Comparison of ENCODE assay signal across 19 mouse cellular contexts in the genomic region with DNA sequence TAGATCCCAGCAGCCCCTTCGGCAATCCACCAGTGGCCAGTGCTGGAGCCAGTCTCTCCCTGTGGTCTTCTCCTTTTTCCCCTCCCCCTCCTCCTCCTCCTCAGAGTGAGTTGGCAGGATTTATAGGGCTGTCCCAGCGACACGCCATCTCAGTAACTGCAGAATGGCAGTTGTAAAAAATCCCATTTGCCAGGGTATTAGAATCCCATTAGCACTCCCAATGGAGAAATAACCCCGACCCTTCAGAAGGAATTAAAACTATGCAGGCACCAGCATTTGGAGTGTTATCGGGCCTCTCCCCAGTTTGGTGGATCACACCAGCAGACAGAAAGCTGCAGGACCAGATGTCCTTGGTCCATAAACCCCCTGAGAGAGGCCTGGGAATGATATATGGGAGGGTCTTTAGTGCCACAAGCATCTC.
A peak's percentile ranks its signal among the peaks of the same experiment; 100 is the strongest.
DNase-seq lines count a peak whose midpoint lies in the region; ATAC-seq and TF ChIP-seq lines count a peak whose summit lies in the region.
"Had no signal": no experiment of that assay in that cellular context is flagged by ENCODE, and none has a peak within 500 bp of the region (broad histone marks: within the 10 kb centered on the region; RNA-seq: fewer than 3 reads in every experiment).

No protein-coding gene starts in this region.

- no peak for TF ChIP-seq POLR2A in brain, embryonic 14.5 days (IDR thresholded peaks at IDR 0.05; ENCODE audit: borderline replicate concordance, extremely low read depth, insufficient read depth, insufficient read length, poor library complexity, severe bottlenecking)

- H3K4me3 ChIP-seq in neural tube, embryonic 12.5 days: no peak overlapping the region
- H3K4me3 ChIP-seq: layer of hippocampus, adult 2 months; left cerebral cortex, adult 2 months; limb, embryonic 15.5 days had no signal

- H3K4me2 ChIP-seq in neural tube, embryonic 12.5 days (replicated peaks): no peak overlapping the region
- H3K4me2 ChIP-seq: heart, embryonic 11.5 days; limb, embryonic 15.5 days had no signal

- no peaks in the 10 kb centered on the region for H3K27me3 ChIP-seq in neural tube, embryonic 12.5 days (replicated peaks)
- H3K27me3 ChIP-seq: limb, embryonic 15.5 days had no signal

- 4% methylated on average over 5 of the region's 5 CpGs for WGBS in neural tube, embryonic 12.5 days

- TF ChIP-seq CTCF in brain, embryonic 14.5 days (IDR thresholded peaks at IDR 0.05; ENCODE audit: borderline replicate concordance, extremely low read depth, insufficient read depth, insufficient read length): no peak

- DNase-seq in heart, adult 11 months: peak; percentile 71
- no peak for DNase-seq in heart, postnatal 14 days
- peak; percentile 46 for DNase-seq in brain, embryonic 14.5 days (ENCODE audit: low read depth)
- DNase-seq in hindlimb bud, embryonic 11.5 days (ENCODE audit: extremely low spot score, low read depth, low spot score): peak; percentile 44
- DNase-seq in layer of hippocampus, adult 9-10 months (ENCODE audit: low spot score): no peak
- no peak for DNase-seq in left cerebral cortex, postnatal 14 days (ENCODE audit: low spot score in 2 of 2)
- DNase-seq: adrenal gland, postnatal 10 days; cerebellum, adult 11-12 months; cerebellum, postnatal 36 days; gastrocnemius, postnatal 36 days; kidney, adult 2 months; lung, postnatal 10 days; spleen, adult 18-20 months had no signal

- ATAC-seq in neural tube, embryonic 12.5 days (ENCODE audit: low FRiP score, low read depth): peak; percentile 86
- ATAC-seq: forebrain, embryonic 14.5 days had no signal

- peaks cover 20% of the 10 kb centered on the region for H3K4me1 ChIP-seq in neural tube, embryonic 12.5 days
- H3K4me1 ChIP-seq: limb, embryonic 15.5 days had no signal

- H3K9me3 ChIP-seq in neural tube, embryonic 12.5 days: no peaks in the 10 kb centered on the region
- H3K9me3 ChIP-seq: limb, embryonic 15.5 days had no signal

- H3K27ac ChIP-seq in neural tube, embryonic 12.5 days: no peak overlapping the region
- H3K27ac ChIP-seq: layer of hippocampus, adult 2 months; left cerebral cortex, adult 2 months; limb, embryonic 15.5 days had no signal

- no peaks in the 10 kb centered on the region for H3K36me3 ChIP-seq in neural tube, embryonic 12.5 days
- H3K36me3 ChIP-seq: limb, embryonic 15.5 days had no signal

- intact Hi-C loops in heart, postnatal 14 days (cut with DNase I): no loop called here
- intact Hi-C loops in left cerebral cortex, postnatal 14 days (cut with DNase I): no loop called here

- no peak overlapping the region for H3K9ac ChIP-seq in neural tube, embryonic 12.5 days
- H3K9ac ChIP-seq: limb, embryonic 15.5 days had no signal

Comparison
In these comparisons a context has a peak if more than half of its experiments do, and no peak if none do; other contexts are left out.
1. DNase-seq: peak in heart, adult 11 months (single experiment), brain, embryonic 14.5 days (single experiment) and hindlimb bud, embryonic 11.5 days (single experiment); none in heart, postnatal 14 days (0 of 2), layer of hippocampus, adult 9-10 months (single experiment) and left cerebral cortex, postnatal 14 days (0 of 2).